Mouse (Mus musculus): Measurements from ENCODE around the gene Zfp472. TPM values are rescaled to one million over a fixed set of nuclear protein-coding genes. Genes with fewer than 3 reads are reported as not detected.

Gene Zfp472
- polyA plus RNA-seq, 1 experiment from 2014 or later, result 11.5 TPM

Other genes starting within 250 kb of the Zfp472 start
- 49.4 and 52.8 TPM in 2 replicates for gene Zfp871, start 177.5 kb upstream of the Zfp472 start, polyA plus RNA-seq (2016; fragmentation: Nextera tagmentation; extraction: Ambion mirVana)
- 30.1 and 44.5 TPM in 2 replicates for gene Zfp811, start 155.9 kb upstream of the Zfp472 start, polyA plus RNA-seq (2016; fragmentation: Nextera tagmentation; extraction: Ambion mirVana)
- gene Zfp799, start 135.6 kb upstream of the Zfp472 start, polyA plus RNA-seq (2016; fragmentation: Nextera tagmentation; extraction: Ambion mirVana), result 12.1 and 12.8 TPM in 2 replicates
- 7.9 and 8.9 TPM in 2 replicates for gene Zfp870, start 74.2 kb upstream of the Zfp472 start, polyA plus RNA-seq (2016; fragmentation: Nextera tagmentation; extraction: Ambion mirVana)
- not detected in 2 replicates for gene Cyp4f14, start 48.5 kb upstream of the Zfp472 start, polyA plus RNA-seq (2016; fragmentation: Nextera tagmentation; extraction: Ambion mirVana)
- gene Cyp4f13, start 18.4 kb upstream of the Zfp472 start, polyA plus RNA-seq (2016; fragmentation: Nextera tagmentation; extraction: Ambion mirVana), result 1.6 and 2.9 TPM in 2 replicates
- 15.3 and 16.9 TPM in 2 replicates for gene Zfp952, start 27.3 kb downstream of the Zfp472 start, polyA plus RNA-seq (2016; fragmentation: Nextera tagmentation; extraction: Ambion mirVana)
- gene Zfp763, start 67.6 kb downstream of the Zfp472 start, polyA plus RNA-seq (2016; fragmentation: Nextera tagmentation; extraction: Ambion mirVana), result 16.8 and 18.5 TPM in 2 replicates
- not detected in 2 replicates for gene 4921501E09Rik, start 102.2 kb downstream of the Zfp472 start, polyA plus RNA-seq (2016; fragmentation: Nextera tagmentation; extraction: Ambion mirVana)
- gene Zfp563, start 123.5 kb downstream of the Zfp472 start, polyA plus RNA-seq (2016; fragmentation: Nextera tagmentation; extraction: Ambion mirVana), result 6.6 and 8.1 TPM in 2 replicates
- 0.06 TPM in 1 of 2 replicates, not detected in the other for gene Morc2b, start 173.9 kb downstream of the Zfp472 start, polyA plus RNA-seq (2016; fragmentation: Nextera tagmentation; extraction: Ambion mirVana)
- not detected in 2 replicates for gene Olfr55, start 202.6 kb downstream of the Zfp472 start, polyA plus RNA-seq (2016; fragmentation: Nextera tagmentation; extraction: Ambion mirVana)
- not detected in 2 replicates for gene Olfr239, start 225.5 kb downstream of the Zfp472 start, polyA plus RNA-seq (2016; fragmentation: Nextera tagmentation; extraction: Ambion mirVana)